Mouse (Mus musculus) left cerebral cortex, postnatal 25 days (tissue): ENCODE measurements around the gene Mutyh. TPM values are rescaled to one million over a fixed set of nuclear protein-coding genes. Genes with fewer than 3 reads are reported as not detected.

Source experiments
- total RNA-seq, 2 experiments: library from RNA; stranded (reverse); gene quantifications; 2 replicates each; pipeline ENCODE4 v1.2.3; 2021

Gene Mutyh
- total RNA-seq, 2 experiments from 2014 or later: 2.2 to 3.0 TPM

Other genes with a start within 250 kb of the Mutyh start
- 1 to 10 TPM; 5.0 to 5.5 TPM for gene Ccdc17, start 211.1 kb upstream of the Mutyh start, total RNA-seq
- 10 to 100 TPM; 32.3 to 36.8 TPM for gene Nasp, start 179.8 kb upstream of the Mutyh start, total RNA-seq
- 100 to 1,000 TPM; 396 to 420 TPM for gene Akr1a1, start 156.0 kb upstream of the Mutyh start, total RNA-seq
- gene Prdx1, start 122.2 kb upstream of the Mutyh start, total RNA-seq: 100 to 1,000 TPM; 158 to 160 TPM
- gene Mmachc, start 99.3 kb upstream of the Mutyh start, total RNA-seq: 10 to 100 TPM; 16.2 to 17.1 TPM
- gene Ccdc163, start 99.2 kb upstream of the Mutyh start, total RNA-seq: 1 to 10 TPM; 4.0 to 6.5 TPM
- 1 to 10 TPM; 4.2 to 5.8 TPM for gene Tesk2, start 86.8 kb upstream of the Mutyh start, total RNA-seq
- 10 to 100 TPM; 12.1 to 14.5 TPM for gene Toe1, start 83 bp upstream of the Mutyh start, total RNA-seq
- 1 to 10 TPM; 1.2 to 1.4 TPM for gene Hpdl, start 14.0 kb downstream of the Mutyh start, total RNA-seq
- gene Zswim5, start 69.7 kb downstream of the Mutyh start, total RNA-seq: 10 to 100 TPM; 10.4 to 11.5 TPM
- 10 to 100 TPM; 50.4 to 62.1 TPM for gene Urod, start 186.7 kb downstream of the Mutyh start, total RNA-seq
- 10 to 100 TPM; 36.8 to 44.2 TPM for gene Hectd3, start 187.6 kb downstream of the Mutyh start, total RNA-seq
- gene Eif2b3, start 211.7 kb downstream of the Mutyh start, total RNA-seq: 10 to 100 TPM; 18.5 to 19.7 TPM